Mouse (Mus musculus) limb, embryonic 14.5 days (tissue): Measurements from ENCODE around the gene Bicc1. TPM values are rescaled to one million over a fixed set of nuclear protein-coding genes. Genes with fewer than 3 reads are reported as not detected.

Experiments used
- ATAC-seq: fragments of 200-750 bp; cut with Nextera tagmentation; 2 replicates; pipeline ENCODE4 v1.8.0; 2017; ENCODE audit warnings: low read depth, moderate number of reproducible peaks, moderate TSS enrichment; ENCODE audit not compliant: low FRiP score
- DNase-seq: peaks from one replicate; pipeline ENCODE4 v3.0.0-alpha.2; 2015; ENCODE audit warnings: low spot score
- H3K27ac ChIP-seq: fragments of 300-500 bp; sonication (generic); replicated peaks from 2 replicates; pipeline ENCODE4 v1.5.1; 2014; ENCODE audit warnings: low read depth, mild to moderate bottlenecking, low read length, moderate library complexity, mixed read lengths
- H3K27me3 ChIP-seq: fragments of 300-500 bp; sonication (generic); 2 replicates; pipeline ENCODE4 v1.6.1; 2014; ENCODE audit warnings: low read length, mixed read lengths; ENCODE audit not compliant: control insufficient read depth, insufficient read depth
- H3K36me3 ChIP-seq: fragments of 300-500 bp; sonication (generic); 2 replicates; pipeline ENCODE4 v1.6.1; 2014; ENCODE audit warnings: mild to moderate bottlenecking, low read length, moderate library complexity, mixed read lengths; ENCODE audit not compliant: control insufficient read depth, insufficient read depth
- H3K4me1 ChIP-seq: fragments of 300-500 bp; sonication (generic); 2 replicates; pipeline ENCODE4 v1.6.1; 2014; ENCODE audit warnings: antibody characterized with exemption, low read length, mixed read lengths; ENCODE audit not compliant: control insufficient read depth, insufficient read depth
- H3K4me2 ChIP-seq: fragments of 300-500 bp; sonication (generic); replicated peaks from 2 replicates; pipeline ENCODE4 v1.6.1; 2014; ENCODE audit warnings: low read depth, mild to moderate bottlenecking, low read length, moderate library complexity; ENCODE audit not compliant: severe bottlenecking
- H3K4me3 ChIP-seq: fragments of 300-500 bp; sonication (generic); replicated peaks from 2 replicates; pipeline ENCODE4 v1.5.1; 2014; ENCODE audit warnings: low read length
- H3K9ac ChIP-seq: fragments of 300-500 bp; sonication (generic); 2 replicates; pipeline ENCODE4 v1.6.1; 2014; ENCODE audit warnings: mild to moderate bottlenecking, low read depth, low read length, moderate library complexity; ENCODE audit not compliant: severe bottlenecking
- H3K9me3 ChIP-seq: fragments of 300-500 bp; sonication (generic); 2 replicates; pipeline ENCODE4 v1.6.1; 2016; ENCODE audit warnings: low read length; ENCODE audit not compliant: control insufficient read depth
- POLR2A ChIP-seq: fragments of 200-500 bp; IDR thresholded peaks from 2 replicates; pipeline ENCODE4 v1.8.0; 2012; ENCODE audit warnings: inconsistent platforms, mild to moderate bottlenecking, moderate library complexity, borderline replicate concordance; ENCODE audit not compliant: insufficient read depth, insufficient read length; ENCODE audit errors: extremely low read depth
- WGBS: fragments of 180-500 bp; shearing (Covaris S2); extraction: QIAGEN DNeasy Blood & Tissue Kit; methylation state at CpG from one replicate; pipeline ENCODE4 v1.1.7; 2014; 5-methylcytosine and 5-hydroxymethylcytosine counted together
- polyA plus RNA-seq, 2 experiments: library from polyadenylated mRNA; depleted of rRNA in 1 of 2; stranded (reverse) in 1 of 2; unstranded in 1 of 2; fragments of >200 nt; fragmentation: Nextera tagmentation in 1 of 2; extraction: Ambion mirVana in 1 of 2; gene quantifications; 2 replicates each; pipeline versions ENCODE4 v1.2.1 to v1.2.3; 2012 to 2014

The Bicc1 gene
- polyA plus RNA-seq, 2 experiments = 38.8 to 50.5 TPM

DNA sequence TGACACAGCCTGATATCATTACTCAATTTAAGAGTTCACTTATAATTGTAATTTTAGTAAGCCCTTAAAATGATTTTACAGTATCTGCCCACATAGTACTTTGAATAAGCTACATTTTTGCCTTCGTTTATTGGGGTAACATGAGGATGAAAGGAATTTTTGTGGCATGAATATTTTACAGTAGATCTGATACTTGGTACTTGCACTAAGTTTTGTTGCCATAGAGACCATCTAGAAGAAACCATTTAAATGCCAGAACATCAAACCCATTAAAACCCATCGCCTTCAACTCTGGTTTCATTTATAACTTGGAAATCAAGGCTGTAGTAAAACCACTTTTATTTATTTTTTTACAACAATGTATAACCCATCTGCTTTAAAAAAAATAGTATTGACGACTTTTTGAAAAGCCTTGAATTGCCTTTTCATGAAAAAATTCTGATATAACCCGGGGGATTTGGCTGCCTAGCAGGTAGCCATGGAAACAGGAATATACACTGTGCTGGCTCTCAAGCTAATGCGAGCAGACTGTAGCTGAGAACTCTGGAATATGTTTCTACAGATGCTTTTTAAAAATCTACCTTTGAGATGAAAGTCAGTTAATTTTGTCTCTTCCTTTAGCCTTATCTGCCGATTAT, 165.9 kb downstream of the Bicc1 start:
- Histone ChIP-seq H3K36me3 (no peaks in the 10 kb centered on the region), H3K4me1 (peaks cover 13% of the 10 kb centered on the region), H3K9me3 (no peaks in the 10 kb centered on the region), H3K4me3 (no peak overlapping the region), H3K27ac (no peak overlapping the region), H3K4me2 (no peak overlapping the region), H3K9ac (no peak overlapping the region), H3K27me3 (no peaks in the 10 kb centered on the region)
- no peak for TF ChIP-seq POLR2A
- WGBS = 37% methylated on average over 6 of the region's 6 CpGs
- DNase-seq (peak; percentile 86), ATAC-seq (peak; percentile 88)

DNA sequence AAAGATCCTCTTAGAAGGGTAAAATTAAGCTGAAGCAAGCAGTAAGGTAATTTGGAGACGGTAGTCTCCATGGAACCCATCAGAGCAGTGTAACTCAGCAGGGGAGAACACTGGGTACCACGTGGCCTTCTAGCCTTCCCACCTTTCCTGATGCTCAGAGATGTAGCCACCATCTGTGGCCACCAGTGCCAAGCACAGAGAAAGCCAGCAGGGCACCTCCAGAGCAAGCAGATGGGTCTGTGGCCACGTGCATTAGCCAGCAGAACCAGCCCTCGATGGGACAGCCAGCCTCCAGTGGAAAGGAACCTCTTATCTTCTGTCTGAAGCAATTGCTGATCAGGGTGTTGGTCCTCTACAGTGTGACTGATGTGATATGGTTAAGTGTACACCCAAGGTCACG, 172.1 kb downstream of the Bicc1 start:
- Histone ChIP-seq H3K27me3 (no peaks in the 10 kb centered on the region), H3K9ac (no peak overlapping the region)
- WGBS = 76% methylated on average over 5 of the region's 5 CpGs

DNA sequence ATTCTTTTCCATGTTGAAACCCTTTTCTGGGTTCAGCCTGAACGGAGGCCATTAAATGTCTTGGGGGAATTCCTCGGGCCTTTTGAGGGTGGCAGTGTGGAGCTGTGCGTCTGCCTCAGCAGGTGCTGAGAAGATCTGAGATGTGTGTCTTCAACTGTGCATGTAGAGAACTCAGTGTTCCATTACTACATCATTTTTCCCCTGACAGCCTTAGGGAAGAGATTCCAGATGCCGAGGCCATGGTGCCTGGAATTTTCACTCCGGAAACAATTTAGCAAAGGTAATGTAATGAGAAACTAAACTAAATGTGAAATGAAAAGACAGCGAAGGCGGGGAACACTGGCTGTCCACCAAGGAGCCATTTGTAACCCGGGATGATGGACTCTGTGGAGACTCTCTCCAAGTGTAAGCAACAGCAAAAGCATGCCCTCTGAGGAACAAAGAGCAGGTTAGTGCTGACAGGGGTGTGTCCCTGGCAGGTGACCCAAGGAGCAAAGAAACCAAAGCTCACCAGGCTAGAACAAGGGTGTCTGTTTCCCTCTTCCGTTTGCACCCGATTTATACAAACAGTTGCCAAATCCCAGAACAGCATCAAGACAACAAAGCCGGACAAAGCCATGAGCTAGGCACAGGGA, 176.3 kb downstream of the Bicc1 start:
- ATAC-seq = peak; percentile 62
- Histone ChIP-seq H3K27ac (peak overlapping the region; percentile 76), H3K9me3 (no peaks in the 10 kb centered on the region), H3K4me3 (no peak overlapping the region), H3K4me2 (0 out of 2 replicates have a peak overlapping the region, but pooled peaks have one; percentile 17), H3K4me1 (peaks cover 19% of the 10 kb centered on the region), H3K27me3 (no peaks in the 10 kb centered on the region), H3K36me3 (no peaks in the 10 kb centered on the region), H3K9ac (no peak overlapping the region)
- DNase-seq = peak; percentile 51
- TF ChIP-seq POLR2A = no peak
- 37% methylated on average over 11 of the region's 11 CpGs for WGBS

More for the DNA sequence above, 172.1 kb downstream of the Bicc1 start:
- Histone ChIP-seq H3K4me2 (no peak overlapping the region), H3K9me3 (no peaks in the 10 kb centered on the region), H3K27ac (no peak overlapping the region), H3K4me3 (no peak overlapping the region), H3K4me1 (peaks cover 19% of the 10 kb centered on the region), H3K36me3 (no peaks in the 10 kb centered on the region)
- ATAC-seq = no peak
- TF ChIP-seq POLR2A = no peak
- no peak for DNase-seq

GRCm38 (mm10) chr10:70982156-70982555, 177.3 kb downstream of the Bicc1 start:
- WGBS = 90% methylated on average over 7 of the region's 7 CpGs

GRCm38 (mm10) chr10:70979657-70980056, 179.8 kb downstream of the Bicc1 start:
- no peaks in the 10 kb centered on the region for H3K36me3 ChIP-seq
- H3K4me3 ChIP-seq = no peak overlapping the region
- peaks cover 22% of the 10 kb centered on the region for H3K4me1 ChIP-seq
- H3K9ac ChIP-seq = no peak overlapping the region
- TF ChIP-seq POLR2A = no peak
- no peaks in the 10 kb centered on the region for H3K27me3 ChIP-seq
- H3K27ac ChIP-seq = no peak overlapping the region
- H3K9me3 ChIP-seq = no peaks in the 10 kb centered on the region
- DNase-seq (no peak), ATAC-seq (no peak)
- 96% methylated on average over 8 of the region's 8 CpGs for WGBS
- H3K4me2 ChIP-seq = no peak overlapping the region

More at GRCm38 (mm10) chr10:70982156-70982555, 177.3 kb downstream of the Bicc1 start:
- no peak for DNase-seq
- Histone ChIP-seq H3K27me3 (no peaks in the 10 kb centered on the region), H3K27ac (no peak overlapping the region), H3K36me3 (no peaks in the 10 kb centered on the region), H3K9ac (no peak overlapping the region), H3K4me1 (peaks cover 19% of the 10 kb centered on the region), H3K9me3 (no peaks in the 10 kb centered on the region), H3K4me2 (no peak overlapping the region), H3K4me3 (no peak overlapping the region)
- no peak for TF ChIP-seq POLR2A
- no peak for ATAC-seq

- WGBS = 68% methylated on average over 6 of the region's 6 CpGs
These were observed 182.4 kb downstream of the Bicc1 start for GRCm38 (mm10) chr10:70977141-70977540.

More at GRCm38 (mm10) chr10:70977141-70977540, 182.4 kb downstream of the Bicc1 start:
- H3K9me3 ChIP-seq = no peaks in the 10 kb centered on the region
- no peak overlapping the region for H3K4me2 ChIP-seq
- H3K27ac ChIP-seq = no peak overlapping the region
- no peaks in the 10 kb centered on the region for H3K36me3 ChIP-seq
- no peaks in the 10 kb centered on the region for H3K27me3 ChIP-seq
- ATAC-seq = no peak
- H3K4me1 ChIP-seq = peaks cover 4% of the 10 kb centered on the region; the same call in 1 of the 2 replicates
- no peak overlapping the region for H3K9ac ChIP-seq
- no peak for DNase-seq
- TF ChIP-seq POLR2A = no peak
- no peak overlapping the region for H3K4me3 ChIP-seq
